Mouse (Mus musculus) bone marrow macrophage, adult 2 months (primary cell): ENCODE data around the gene Kat7.

Experiments used
- CTCF ChIP-seq: IDR thresholded peaks from 2 replicates; pipeline ENCODE4 v1.5.1; 2012; ENCODE audit warnings: low read depth, mild to moderate bottlenecking, low read length, moderate library complexity
- POLR2A ChIP-seq: IDR thresholded peaks from 2 replicates; pipeline ENCODE4 v1.6.1; 2012; ENCODE audit warnings: mild to moderate bottlenecking, low read depth, low read length, borderline replicate concordance

GRCm38 (mm10) chr11:95261178-95261751, 48.8 kb downstream of the Kat7 start, which contains the start of gene Tac4:
- TF ChIP-seq CTCF (0 out of 2 replicates have a peak, but pooled peaks have one; percentile 17), POLR2A (no peak)
